Mouse (Mus musculus) forebrain, embryonic 14.5 days (tissue): ENCODE measurements at regions not wholly inside any gene's neighbourhood (a gene's known extent, or its start where the extent isn't known, plus 50 kb on each side); places are given as distances from the start of the nearest gene placed in this dataset.

ENCODE experiments used
- ATAC-seq: fragments of 200-750 bp; cut with Nextera tagmentation; 2 replicates; pipeline ENCODE4 v1.8.0; 2017; ENCODE audit warnings: mild to moderate bottlenecking, moderate library complexity
- DNase-seq: peaks from one replicate; pipeline ENCODE4 v3.0.0-alpha.2; 2015; ENCODE audit warnings: low spot score
- H3K27ac ChIP-seq: fragments of 300-500 bp; sonication (generic); 2 replicates; pipeline ENCODE4 v1.5.1; 2014; ENCODE audit warnings: low read depth, mild to moderate bottlenecking, control low read depth, low read length, moderate library complexity
- H3K27me3 ChIP-seq: fragments of 300-500 bp; sonication (generic); replicated peaks from 2 replicates; pipeline ENCODE4 v1.6.1; 2014; ENCODE audit warnings: low read length, control low read depth, mixed read lengths; ENCODE audit not compliant: control insufficient read depth, insufficient read depth
- H3K36me3 ChIP-seq: fragments of 300-500 bp; sonication (generic); 2 replicates; pipeline ENCODE4 v1.6.1; 2014; ENCODE audit warnings: low read length, control low read depth; ENCODE audit not compliant: control insufficient read depth, insufficient read depth
- H3K4me1 ChIP-seq: fragments of 300-500 bp; sonication (generic); 2 replicates; pipeline ENCODE4 v1.6.1; 2014; ENCODE audit warnings: antibody characterized with exemption, low read length, control low read depth; ENCODE audit not compliant: control insufficient read depth, insufficient read depth
- H3K4me2 ChIP-seq: fragments of 300-500 bp; sonication (generic); 2 replicates; pipeline ENCODE4 v1.6.1; 2014; ENCODE audit warnings: mild to moderate bottlenecking, control low read depth, low read length
- H3K4me3 ChIP-seq: fragments of 300-500 bp; sonication (generic); 2 replicates; pipeline ENCODE4 v1.5.1; 2014; ENCODE audit warnings: low read depth, low read length, control low read depth
- H3K9ac ChIP-seq: fragments of 300-500 bp; sonication (generic); 2 replicates; pipeline ENCODE4 v1.6.1; 2014; ENCODE audit warnings: mild to moderate bottlenecking, low read length, control low read depth, moderate library complexity
- H3K9me3 ChIP-seq: fragments of 300-500 bp; sonication (generic); replicated peaks from 2 replicates; pipeline ENCODE4 v1.6.1; 2016; ENCODE audit warnings: low read length, control low read depth, mixed read lengths; ENCODE audit not compliant: control insufficient read depth
- WGBS: fragments of 180-500 bp; shearing (Covaris S2); extraction: QIAGEN DNeasy Blood & Tissue Kit; methylation state at CpG from one replicate; pipeline ENCODE4 v1.1.7; 2014; 5-methylcytosine and 5-hydroxymethylcytosine counted together

DNA sequence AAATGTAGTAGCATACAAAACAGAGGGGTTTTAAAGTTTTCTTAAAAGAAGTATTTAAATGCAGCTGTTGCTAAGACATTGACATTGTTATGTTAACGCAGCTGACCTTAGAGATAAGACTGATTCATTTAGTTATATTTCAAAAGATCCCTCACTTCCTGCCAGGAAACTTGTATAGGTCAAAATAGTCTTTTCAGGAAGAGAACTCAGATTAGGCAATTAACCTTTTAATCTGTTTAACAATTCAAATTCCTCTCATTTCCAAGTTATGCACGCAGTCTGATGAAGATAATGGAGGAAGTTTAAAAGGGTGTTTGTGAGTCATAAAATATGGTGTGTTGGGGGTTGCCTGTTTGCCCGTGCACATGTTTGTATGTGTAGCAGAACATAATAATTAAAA lies 448.5 kb downstream of the Tmtc2 start:
- no peak overlapping the region for H3K9ac ChIP-seq
- H3K27me3 ChIP-seq: no peaks in the 10 kb centered on the region
- ATAC-seq (no peak), DNase-seq (no peak)
- no peak overlapping the region for H3K27ac ChIP-seq
- no peaks in the 10 kb centered on the region for H3K36me3 ChIP-seq
- no peaks in the 10 kb centered on the region for H3K9me3 ChIP-seq
- WGBS: 39% methylated on average over 3 of the region's 3 CpGs
- no peak overlapping the region for H3K4me2 ChIP-seq
- H3K4me1 ChIP-seq: no peaks in the 10 kb centered on the region
- no peak overlapping the region for H3K4me3 ChIP-seq

DNA sequence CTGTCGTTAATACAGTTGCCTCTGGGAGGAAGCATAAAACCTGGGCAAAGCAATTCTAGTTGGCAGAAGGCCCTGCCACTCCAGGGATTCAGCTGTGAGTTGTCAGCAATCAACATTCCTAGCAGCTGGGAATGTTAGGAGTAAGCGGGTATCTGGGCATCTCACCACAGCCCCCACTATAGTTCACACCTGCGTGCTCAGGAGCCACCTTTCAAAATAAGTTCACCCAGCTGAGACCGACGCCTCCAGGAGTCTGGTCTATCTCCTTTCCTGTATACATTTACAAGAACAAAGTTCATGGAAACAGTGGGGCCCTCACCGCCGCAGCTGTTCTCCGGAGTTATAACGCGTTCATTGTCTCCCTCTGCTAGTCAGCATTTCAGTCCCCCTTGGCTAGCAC lies 454.0 kb downstream of the Tmtc2 start:
- no peak for ATAC-seq
- no peak overlapping the region for H3K27ac ChIP-seq
- peak; percentile 19 for DNase-seq
- no peaks in the 10 kb centered on the region for H3K9me3 ChIP-seq
- no peak overlapping the region for H3K4me3 ChIP-seq
- no peaks in the 10 kb centered on the region for H3K4me1 ChIP-seq
- H3K9ac ChIP-seq: no peak overlapping the region
- no peaks in the 10 kb centered on the region for H3K27me3 ChIP-seq
- H3K36me3 ChIP-seq: no peaks in the 10 kb centered on the region
- no peak overlapping the region for H3K4me2 ChIP-seq
- WGBS: 78% methylated on average over 10 of the region's 10 CpGs

GRCm38 (mm10) chr10:105116138-105116537 lies 458.1 kb downstream of the Tmtc2 start:
- Histone ChIP-seq H3K27ac (no peak overlapping the region), H3K4me1 (no peaks in the 10 kb centered on the region), H3K27me3 (no peaks in the 10 kb centered on the region), H3K9me3 (no peaks in the 10 kb centered on the region), H3K36me3 (no peaks in the 10 kb centered on the region), H3K4me2 (no peak overlapping the region), H3K9ac (no peak overlapping the region), H3K4me3 (no peak overlapping the region)
- DNase-seq: no peak
- 95% methylated on average over 1 of the region's 1 CpGs for WGBS
- no peak for ATAC-seq

DNA sequence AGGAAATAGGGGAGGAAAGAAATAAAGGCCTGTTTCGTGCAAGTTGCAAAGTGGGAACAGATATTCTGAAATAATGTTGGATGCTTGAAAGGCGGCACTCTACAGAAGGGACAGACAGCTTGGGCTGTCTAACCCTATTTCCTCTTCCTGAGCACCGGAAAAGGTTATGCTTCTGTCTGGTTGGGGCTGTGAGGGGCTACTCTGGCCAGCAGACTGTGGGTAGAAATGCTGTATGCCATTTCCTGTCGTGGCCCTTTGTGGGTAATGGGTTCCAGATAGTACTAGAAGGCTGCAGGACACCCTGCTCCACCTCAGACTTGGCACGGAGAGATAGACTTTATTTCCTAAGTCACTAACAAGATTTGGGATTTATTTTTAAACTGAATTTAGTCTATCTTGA lies 459.3 kb downstream of the Tmtc2 start:
- DNase-seq: no peak
- H3K4me3 ChIP-seq: no peak overlapping the region
- H3K9ac ChIP-seq: no peak overlapping the region
- H3K36me3 ChIP-seq: no peaks in the 10 kb centered on the region
- no peak for ATAC-seq
- H3K4me2 ChIP-seq: no peak overlapping the region
- no peaks in the 10 kb centered on the region for H3K27me3 ChIP-seq
- no peaks in the 10 kb centered on the region for H3K9me3 ChIP-seq
- WGBS: 83% methylated on average over 5 of the region's 5 CpGs
- no peak overlapping the region for H3K27ac ChIP-seq
- no peaks in the 10 kb centered on the region; the same call in 1 of the 2 replicates for H3K4me1 ChIP-seq

- H3K4me2 ChIP-seq: no peak overlapping the region
- ATAC-seq: peak; percentile 82
Observed at GRCm38 (mm10) chr10:105110247-105110646, 464.0 kb downstream of the Tmtc2 start.

GRCm38 (mm10) chr10:105097045-105097331 lies 477.3 kb downstream of the Tmtc2 start:
- Histone ChIP-seq H3K36me3 (no peaks in the 10 kb centered on the region), H3K4me1 (peaks cover 14% of the 10 kb centered on the region), H3K4me2 (no peak overlapping the region; the same call in 1 of the 2 replicates), H3K27me3 (no peaks in the 10 kb centered on the region), H3K9ac (no peak overlapping the region), H3K4me3 (no peak overlapping the region), H3K9me3 (no peaks in the 10 kb centered on the region), H3K27ac (no peak overlapping the region)
- no peak for DNase-seq
- 18% methylated on average over 2 of the region's 2 CpGs for WGBS
- ATAC-seq: peak; percentile 27; the same call in 1 of the 2 replicates

More at GRCm38 (mm10) chr10:105110247-105110646, 464.0 kb downstream of the Tmtc2 start:
- Histone ChIP-seq H3K9ac (no peak overlapping the region), H3K4me3 (no peak overlapping the region), H3K27ac (no peak overlapping the region), H3K27me3 (no peaks in the 10 kb centered on the region), H3K36me3 (no peaks in the 10 kb centered on the region), H3K4me1 (no peaks in the 10 kb centered on the region; the same call in 1 of the 2 replicates), H3K9me3 (no peaks in the 10 kb centered on the region)
- peak; percentile 66 for DNase-seq
- WGBS: 3% methylated on average over 5 of the region's 5 CpGs

- no peaks in the 10 kb centered on the region for H3K36me3 ChIP-seq
- no peak overlapping the region for H3K9ac ChIP-seq
- peak; percentile 49 for ATAC-seq
- peak overlapping the region; percentile 35 for H3K4me2 ChIP-seq
- WGBS: 11% methylated on average over 16 of the region's 16 CpGs
- no peak overlapping the region for H3K4me3 ChIP-seq
- DNase-seq: peak; percentile 46
- no peaks in the 10 kb centered on the region for H3K9me3 ChIP-seq
- H3K4me1 ChIP-seq: peaks cover 14% of the 10 kb centered on the region
- no peak overlapping the region for H3K27ac ChIP-seq
- no peaks in the 10 kb centered on the region for H3K27me3 ChIP-seq
Observed at GRCm38 (mm10) chr10:105096323-105097044, 477.8 kb downstream of the Tmtc2 start.

DNA sequence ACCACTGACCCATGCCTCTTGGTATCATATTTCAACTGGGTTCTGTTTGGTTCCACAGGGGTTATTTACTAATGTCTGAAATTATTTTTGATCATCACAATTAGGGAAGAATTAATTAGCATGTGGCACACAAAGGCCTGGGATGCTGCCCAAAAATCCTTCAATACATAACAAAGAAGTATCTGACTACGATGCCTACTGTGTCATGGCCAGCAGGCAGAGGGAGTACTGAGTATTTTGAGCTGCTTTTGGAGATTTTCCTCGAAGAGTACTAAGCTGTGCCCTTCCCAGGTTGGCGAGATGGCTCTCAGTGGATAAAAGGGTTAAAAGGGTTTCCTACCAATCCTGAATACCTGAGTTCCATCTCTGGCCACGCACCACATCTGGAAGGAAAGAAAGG lies 478.5 kb downstream of the Tmtc2 start:
- ATAC-seq (peak; percentile 74; the same call in 1 of the 2 replicates), DNase-seq (peak; percentile 58)
- no peaks in the 10 kb centered on the region for H3K9me3 ChIP-seq
- H3K36me3 ChIP-seq: no peaks in the 10 kb centered on the region
- 21% methylated on average over 4 of the region's 4 CpGs for WGBS
- H3K4me3 ChIP-seq: no peak overlapping the region
- H3K27ac ChIP-seq: no peak overlapping the region
- no peaks in the 10 kb centered on the region for H3K27me3 ChIP-seq
- peaks cover 14% of the 10 kb centered on the region for H3K4me1 ChIP-seq
- H3K9ac ChIP-seq: no peak overlapping the region
- H3K4me2 ChIP-seq: peak overlapping the region; percentile 35

GRCm38 (mm10) chr10:105076892-105077291 lies 497.4 kb downstream of the Tmtc2 start:
- H3K4me3 ChIP-seq: no peak overlapping the region
- DNase-seq (peak; percentile 60), ATAC-seq (peak; percentile 62; the same call in 1 of the 2 replicates)
- 65% methylated on average over 2 of the region's 2 CpGs for WGBS
- no peaks in the 10 kb centered on the region for H3K27me3 ChIP-seq
- H3K4me2 ChIP-seq: no peak overlapping the region
- H3K9me3 ChIP-seq: no peaks in the 10 kb centered on the region
- no peak overlapping the region for H3K27ac ChIP-seq
- no peaks in the 10 kb centered on the region for H3K4me1 ChIP-seq
- H3K36me3 ChIP-seq: no peaks in the 10 kb centered on the region
- H3K9ac ChIP-seq: no peak overlapping the region
